Mouse (Mus musculus): ENCODE measurements around the gene Sohlh1.

- no peak for TF ChIP-seq CTCF (IDR thresholded peaks at IDR 0.05; ENCODE audit: insufficient read depth, low read depth, low read length)
- TF ChIP-seq POLR2A (IDR thresholded peaks at IDR 0.05; ENCODE audit: insufficient read depth, low read depth, low read length) = no peak
These were observed 32.0 kb upstream of the Sohlh1 start for GRCm38 (mm10) chr2:25879061-25879460.
